Mouse (Mus musculus): ENCODE data around the gene Zg16. TPM values are rescaled to one million over a fixed set of nuclear protein-coding genes. Genes with fewer than 3 reads are reported as not detected.

The Zg16 gene
- polyA plus RNA-seq, 1 experiment from 2014 or later = not detected

Small RNA genes lying within 50 kb of the gene (microRNA-seq; reads per million reads assigned to microRNA genes)
- gene Gm44343 (ENCODE audit: insufficient number of aligned reads) = not detected

Other genes with a start within 250 kb of the Zg16 start
- 9.3 and 11.2 TPM in 2 replicates for gene Doc2a, start 239.9 kb downstream of the Zg16 start, polyA plus RNA-seq (2014; fragmentation: Nextera tagmentation; extraction: Ambion mirVana)
- gene Hirip3, start 225.4 kb downstream of the Zg16 start, polyA plus RNA-seq (2014; fragmentation: Nextera tagmentation; extraction: Ambion mirVana) = 29.9 and 38.8 TPM in 2 replicates
- gene Ino80e, start 225.0 kb downstream of the Zg16 start, polyA plus RNA-seq (2014; fragmentation: Nextera tagmentation; extraction: Ambion mirVana) = 117 and 118 TPM in 2 replicates
- gene Taok2, start 202.6 kb downstream of the Zg16 start, polyA plus RNA-seq (2014; fragmentation: Nextera tagmentation; extraction: Ambion mirVana) = 43.4 and 44.8 TPM in 2 replicates
- gene Tmem219, start 164.4 kb downstream of the Zg16 start, polyA plus RNA-seq (2014; fragmentation: Nextera tagmentation; extraction: Ambion mirVana) = 21.3 and 24.4 TPM in 2 replicates
- gene Kctd13, start 158.4 kb downstream of the Zg16 start, polyA plus RNA-seq (2014; fragmentation: Nextera tagmentation; extraction: Ambion mirVana) = 26.5 and 28.8 TPM in 2 replicates
- 0.25 and 0.40 TPM in 2 replicates for gene Asphd1, start 137.7 kb downstream of the Zg16 start, polyA plus RNA-seq (2014; fragmentation: Nextera tagmentation; extraction: Ambion mirVana)
- 6.3 and 6.7 TPM in 2 replicates for gene Sez6l2, start 136.8 kb downstream of the Zg16 start, polyA plus RNA-seq (2014; fragmentation: Nextera tagmentation; extraction: Ambion mirVana)
- gene Cdipt, start 111.4 kb downstream of the Zg16 start, polyA plus RNA-seq (2014; fragmentation: Nextera tagmentation; extraction: Ambion mirVana) = 68.0 and 78.7 TPM in 2 replicates
- gene Cdiptos, start 111.2 kb downstream of the Zg16 start, polyA plus RNA-seq (2014; fragmentation: Nextera tagmentation; extraction: Ambion mirVana) = 0.88 and 1.4 TPM in 2 replicates
- gene Mvp, start 72.7 kb downstream of the Zg16 start, polyA plus RNA-seq (2014; fragmentation: Nextera tagmentation; extraction: Ambion mirVana) = 3.9 and 4.4 TPM in 2 replicates
- gene Pagr1b, start 70.8 kb downstream of the Zg16 start, polyA plus RNA-seq (2014; fragmentation: Nextera tagmentation; extraction: Ambion mirVana) = not detected in 2 replicates
- 60.5 and 72.4 TPM in 2 replicates for gene Pagr1a, start 70.0 kb downstream of the Zg16 start, polyA plus RNA-seq (2014; fragmentation: Nextera tagmentation; extraction: Ambion mirVana)
- 60.9 and 64.7 TPM in 2 replicates for gene Gm42742, start 66.2 kb downstream of the Zg16 start, polyA plus RNA-seq (2014; fragmentation: Nextera tagmentation; extraction: Ambion mirVana)
- gene Prrt2, start 66.1 kb downstream of the Zg16 start, polyA plus RNA-seq (2014; fragmentation: Nextera tagmentation; extraction: Ambion mirVana) = 9.6 and 10.3 TPM in 2 replicates
- gene Maz, start 60.3 kb downstream of the Zg16 start, polyA plus RNA-seq (2014; fragmentation: Nextera tagmentation; extraction: Ambion mirVana) = 106 and 132 TPM in 2 replicates
- 207 and 208 TPM in 2 replicates for gene Kif22, start 44.9 kb downstream of the Zg16 start, polyA plus RNA-seq (2014; fragmentation: Nextera tagmentation; extraction: Ambion mirVana)
- 0.47 and 0.85 TPM in 2 replicates for gene AI467606, start 4.0 kb upstream of the Zg16 start, polyA plus RNA-seq (2014; fragmentation: Nextera tagmentation; extraction: Ambion mirVana)
- 5.4 and 5.5 TPM in 2 replicates for gene Qprt, start 34.9 kb upstream of the Zg16 start, polyA plus RNA-seq (2014; fragmentation: Nextera tagmentation; extraction: Ambion mirVana)
- gene Spn, start 50.5 kb upstream of the Zg16 start, polyA plus RNA-seq (2014; fragmentation: Nextera tagmentation; extraction: Ambion mirVana) = 0.11 and 0.12 TPM in 2 replicates
- gene Cd2bp2, start 108.7 kb upstream of the Zg16 start, polyA plus RNA-seq (2014; fragmentation: Nextera tagmentation; extraction: Ambion mirVana) = 96.5 and 104 TPM in 2 replicates
- gene Tbc1d10b, start 121.1 kb upstream of the Zg16 start, polyA plus RNA-seq (2014; fragmentation: Nextera tagmentation; extraction: Ambion mirVana) = 31.7 and 36.5 TPM in 2 replicates
- gene Mylpf, start 121.6 kb upstream of the Zg16 start, polyA plus RNA-seq (2014; fragmentation: Nextera tagmentation; extraction: Ambion mirVana) = 11.2 and 11.3 TPM in 2 replicates
- 41.8 and 43.3 TPM in 2 replicates for gene Zfp553, start 145.7 kb upstream of the Zg16 start, polyA plus RNA-seq (2014; fragmentation: Nextera tagmentation; extraction: Ambion mirVana)
- 32.8 and 36.6 TPM in 2 replicates for gene Sept1, start 145.8 kb upstream of the Zg16 start, polyA plus RNA-seq (2014; fragmentation: Nextera tagmentation; extraction: Ambion mirVana)
- 53.8 and 62.5 TPM in 2 replicates for gene Zfp771, start 156.9 kb upstream of the Zg16 start, polyA plus RNA-seq (2014; fragmentation: Nextera tagmentation; extraction: Ambion mirVana)
- gene Dctpp1, start 173.4 kb upstream of the Zg16 start, polyA plus RNA-seq (2014; fragmentation: Nextera tagmentation; extraction: Ambion mirVana) = 265 and 279 TPM in 2 replicates
- 86.2 and 87.0 TPM in 2 replicates for gene Sephs2, start 186.7 kb upstream of the Zg16 start, polyA plus RNA-seq (2014; fragmentation: Nextera tagmentation; extraction: Ambion mirVana)
- gene Itgal, start 208.9 kb upstream of the Zg16 start, polyA plus RNA-seq (2014; fragmentation: Nextera tagmentation; extraction: Ambion mirVana) = 0.21 and 0.29 TPM in 2 replicates

Measured in forebrain, embryonic 11.5 days (tissue).